ENCODE assay signal across 25 mouse cellular contexts in the genomic region with DNA sequence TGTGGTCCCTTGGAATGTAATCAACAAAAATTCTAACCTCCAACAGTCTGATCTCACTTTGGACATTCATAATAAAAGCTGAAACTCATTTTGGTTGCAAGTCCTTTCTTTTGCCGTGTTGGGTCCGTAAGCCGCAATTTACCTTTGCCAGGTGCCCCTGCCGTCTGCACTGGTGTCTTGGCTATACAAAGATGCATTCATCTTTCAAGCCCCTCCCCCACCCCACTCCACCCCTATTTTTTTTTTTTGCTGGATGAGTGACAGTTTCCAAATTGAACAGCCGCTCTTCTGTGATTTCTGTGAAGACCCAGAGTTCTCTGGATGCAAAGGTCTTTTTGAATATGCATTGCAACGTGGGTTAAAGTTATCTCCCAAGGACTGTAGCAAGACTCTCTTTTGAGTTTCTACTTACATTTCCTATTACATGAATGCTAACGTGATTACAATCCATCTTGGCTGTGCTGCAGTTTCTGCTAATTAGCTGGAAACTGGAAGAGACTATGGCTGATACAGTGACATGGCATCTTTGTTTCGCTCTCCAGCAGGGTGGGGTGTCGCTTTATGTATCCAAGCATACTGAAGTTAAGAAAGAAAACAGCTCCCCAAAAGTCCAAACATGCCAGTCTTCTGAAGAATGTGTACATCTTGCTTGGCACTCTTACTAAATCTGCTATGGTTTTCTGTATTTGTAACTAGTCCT.
DNase-seq lines count a peak whose midpoint lies in the region; ATAC-seq and TF ChIP-seq lines count a peak whose summit lies in the region.
"Had no signal": no experiment of that assay in that cellular context is flagged by ENCODE, and none has a peak within 500 bp of the region (broad histone marks: within the 10 kb centered on the region; RNA-seq: fewer than 3 reads in every experiment).

No protein-coding gene starts in this region.

- H3K9me3 ChIP-seq in forebrain, embryonic 15.5 days: no peaks in the 10 kb centered on the region
- H3K9me3 ChIP-seq in forebrain, embryonic 12.5 days: no peaks in the 10 kb centered on the region
- H3K9me3 ChIP-seq: embryonic facial prominence, embryonic 10.5 days; embryonic facial prominence, embryonic 13.5 days; intestine, embryonic 15.5 days had no signal

- no peak overlapping the region for H3K9ac ChIP-seq in forebrain, embryonic 15.5 days (replicated peaks)
- H3K9ac ChIP-seq in forebrain, embryonic 12.5 days: no peak overlapping the region
- H3K9ac ChIP-seq: embryonic facial prominence, embryonic 13.5 days; intestine, embryonic 15.5 days had no signal

- TF ChIP-seq CTCF in brain, embryonic 14.5 days (IDR thresholded peaks at IDR 0.05; ENCODE audit: borderline replicate concordance, extremely low read depth, insufficient read depth, insufficient read length): no peak

- no peaks in the 10 kb centered on the region for H3K36me3 ChIP-seq in forebrain, embryonic 15.5 days
- H3K36me3 ChIP-seq in forebrain, embryonic 12.5 days (replicated peaks): no peaks in the 10 kb centered on the region
- H3K36me3 ChIP-seq: intestine, embryonic 15.5 days had no signal

- TF ChIP-seq POLR2A in brain, embryonic 14.5 days (IDR thresholded peaks at IDR 0.05; ENCODE audit: borderline replicate concordance, extremely low read depth, insufficient read depth, insufficient read length, poor library complexity, severe bottlenecking): no peak

- no peaks in the 10 kb centered on the region for H3K27me3 ChIP-seq in forebrain, embryonic 15.5 days
- no peaks in the 10 kb centered on the region for H3K27me3 ChIP-seq in forebrain, embryonic 12.5 days
- H3K27me3 ChIP-seq: embryonic facial prominence, embryonic 13.5 days; intestine, embryonic 15.5 days had no signal

- H3K4me1 ChIP-seq in forebrain, embryonic 15.5 days: peaks cover 36% of the 10 kb centered on the region
- H3K4me1 ChIP-seq in forebrain, embryonic 12.5 days: peaks cover 3% of the 10 kb centered on the region; the same call in 1 of the 2 replicates
- H3K4me1 ChIP-seq: embryonic facial prominence, embryonic 13.5 days; intestine, embryonic 15.5 days had no signal

- H3K27ac ChIP-seq in forebrain, embryonic 15.5 days (replicated peaks): peak overlapping the region; percentile 88
- no peak overlapping the region; the same call in 1 of the 2 replicates for H3K27ac ChIP-seq in forebrain, embryonic 12.5 days
- H3K27ac ChIP-seq: embryonic facial prominence, embryonic 10.5 days; embryonic facial prominence, embryonic 13.5 days; gastrocnemius, adult 2 months; intestine, embryonic 15.5 days had no signal

- DNase-seq in cerebellum, postnatal 10 days: peak; percentile 55 to 64
- peak; percentile 87 for DNase-seq in brain, embryonic 14.5 days (ENCODE audit: low read depth)
- DNase-seq in ovary, postnatal 14 days (ENCODE audit: low spot score): no peak
- DNase-seq: adrenal gland, adult 8-10 months; adrenal gland, postnatal 25 days; cerebellum, adult 11 months; cerebellum, adult 2 months; cerebellum, adult 9-11 months; cerebellum, postnatal 36 days; embryo, embryonic 11 days; gastrocnemius, adult 2 months; gastrocnemius, postnatal 14 days; heart, adult 11 months; kidney, adult 11 months; kidney, adult 8-10 months had no signal

- ATAC-seq in cerebellum, adult (ENCODE audit: insufficient number of reproducible peaks, low FRiP score, low TSS enrichment): no peak
- ATAC-seq in forebrain, embryonic 15.5 days (replicated peaks): peak; percentile 80
- no peak for ATAC-seq in forebrain, embryonic 12.5 days (ENCODE audit: low FRiP score)
- ATAC-seq: activated CD4-positive, CD25-positive, alpha-beta regulatory T cell, adult 4 months; hindbrain, embryonic 16.5 days; intestine, embryonic 15.5 days had no signal

- no peak overlapping the region for H3K4me2 ChIP-seq in forebrain, embryonic 15.5 days (replicated peaks)
- H3K4me2 ChIP-seq in forebrain, embryonic 12.5 days: no peak overlapping the region
- H3K4me2 ChIP-seq: embryonic facial prominence, embryonic 13.5 days; heart, embryonic 11.5 days; intestine, embryonic 15.5 days had no signal

- no peak overlapping the region for H3K4me3 ChIP-seq in forebrain, embryonic 15.5 days
- H3K4me3 ChIP-seq in forebrain, embryonic 12.5 days (replicated peaks): no peak overlapping the region
- H3K4me3 ChIP-seq: embryonic facial prominence, embryonic 10.5 days; embryonic facial prominence, embryonic 13.5 days; erythroblast, embryonic 14.5 days; gastrocnemius, adult 2 months; intestine, embryonic 15.5 days had no signal

- 25% methylated on average over 9 of the region's 9 CpGs for WGBS in forebrain, embryonic 15.5 days
- 63% methylated on average over 9 of the region's 9 CpGs for WGBS in forebrain, embryonic 12.5 days
